Mouse (Mus musculus): Measurements from ENCODE around the gene Gm28038.

- TF ChIP-seq CTCF (IDR thresholded peaks at IDR 0.05; ENCODE audit: control insufficient read depth, insufficient read depth, low read length) (no peak), POLR2A (IDR thresholded peaks at IDR 0.05; ENCODE audit: borderline replicate concordance, control insufficient read depth, low read depth, low read length) (no peak)
These were observed 18.7 kb downstream of the Gm28038 start for GRCm38 (mm10) chr2:30299525-30299924.

Data from bone marrow, adult 2 months (tissue).